Mouse (Mus musculus): ENCODE measurements around the gene Zic4.

Zic4 gene

DNA sequence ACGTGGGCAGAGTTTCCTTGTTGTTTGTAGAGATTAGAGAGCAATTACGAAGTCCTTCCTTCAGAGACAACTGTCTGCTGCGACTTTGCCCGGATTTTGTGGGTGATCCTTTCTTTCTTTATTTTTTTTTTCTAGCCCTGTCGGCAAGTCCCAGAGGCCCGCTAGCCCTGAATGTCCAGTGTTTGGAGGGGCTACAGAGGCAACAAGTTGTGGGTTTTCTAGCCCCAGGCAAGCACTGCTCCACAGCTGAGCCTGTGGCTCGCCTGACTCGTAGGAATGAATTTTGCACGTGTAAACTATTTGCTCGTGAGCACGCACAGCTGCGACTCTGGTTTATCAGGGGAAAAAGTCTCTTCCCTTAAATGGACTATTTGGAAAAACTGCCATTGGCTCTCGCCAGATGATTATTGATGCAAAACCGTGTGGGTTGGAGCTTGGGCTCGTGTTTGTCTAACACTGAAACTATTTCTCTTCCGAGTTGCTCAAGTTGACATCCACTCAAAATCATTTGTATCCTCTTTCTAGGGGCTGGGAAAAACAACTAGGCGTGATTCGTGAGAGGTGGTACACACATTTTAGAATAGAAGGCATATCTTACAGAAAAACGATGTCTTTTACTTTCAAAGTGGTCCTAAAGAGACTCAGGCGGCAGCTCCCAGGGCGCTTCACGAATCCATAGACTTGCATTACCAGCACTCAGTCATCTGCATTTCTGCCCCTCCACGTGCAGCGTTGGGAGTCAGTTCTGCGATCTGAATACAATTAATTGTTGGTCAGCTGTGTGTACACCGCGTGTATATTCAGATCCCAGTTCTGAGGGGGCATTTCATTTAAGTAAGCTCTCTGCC, 42.9 kb downstream of the Zic4 start:
- no peak for DNase-seq

DNA sequence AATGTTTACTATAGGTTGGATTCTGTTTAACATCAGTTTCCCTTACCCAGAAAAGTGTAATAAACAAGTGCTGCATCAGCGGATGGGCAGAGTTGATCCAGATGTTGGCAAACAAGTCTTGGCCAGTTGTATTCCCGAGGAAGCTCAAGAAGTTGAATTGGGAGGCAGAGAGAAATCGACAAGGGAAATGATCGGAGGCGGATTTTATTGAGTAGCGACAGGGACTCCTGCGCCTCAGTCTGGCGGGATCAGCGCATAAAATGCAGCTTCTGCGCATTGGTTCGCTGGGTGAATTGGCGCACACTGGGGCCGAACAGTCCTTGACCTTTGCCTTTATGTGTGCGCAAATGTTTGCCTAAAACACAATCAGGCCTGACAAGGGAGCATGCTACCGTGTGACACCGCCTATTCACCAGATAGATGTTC, 43.6 kb downstream of the Zic4 start:
- DNase-seq: no peak

DNA sequence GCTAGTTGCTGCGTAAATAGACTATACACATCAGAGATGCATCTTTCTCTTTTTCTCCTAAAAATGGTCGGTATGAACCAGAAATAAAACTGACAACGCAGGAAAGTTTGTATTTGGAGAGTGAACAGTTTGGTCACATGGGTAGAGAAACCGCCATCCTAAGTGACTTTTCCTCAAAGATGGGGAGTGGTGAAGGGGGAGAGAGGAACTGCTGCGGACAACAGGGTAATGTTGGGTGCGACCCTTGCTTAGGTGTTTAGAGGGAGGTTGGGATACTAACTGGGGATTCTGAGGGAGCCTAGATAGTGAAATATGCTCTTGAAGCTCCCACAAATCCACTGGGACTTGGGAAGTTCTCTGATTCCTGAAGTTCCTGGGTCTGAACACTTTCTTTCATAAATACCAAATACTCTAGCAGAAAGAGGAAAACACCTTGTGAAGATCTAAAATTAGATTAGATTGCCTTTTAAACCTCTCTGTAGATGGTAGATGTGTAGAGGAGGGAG, 44.1 kb downstream of the Zic4 start:
- no peak for DNase-seq

DNA sequence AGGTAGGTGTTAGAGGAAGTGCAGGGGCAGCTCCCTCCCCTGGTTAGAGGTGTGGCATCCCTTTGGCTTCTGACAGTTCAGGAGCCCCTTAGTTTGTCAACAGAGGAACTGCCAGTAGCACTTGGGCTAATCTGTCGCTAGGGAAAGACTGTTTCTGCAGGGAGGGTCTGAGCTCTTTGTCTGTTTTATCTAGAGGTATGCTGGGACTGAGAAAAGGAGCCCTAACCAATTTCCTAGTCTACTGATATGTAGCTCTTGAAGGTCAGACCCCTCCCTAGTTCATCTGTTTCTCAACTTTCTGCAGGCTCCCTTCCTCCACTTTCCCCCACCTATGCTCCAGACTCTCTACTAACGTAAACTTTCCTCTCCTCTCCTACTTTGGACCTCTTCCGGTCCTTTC, 47.6 kb downstream of the Zic4 start:
- no peak for DNase-seq

DNA sequence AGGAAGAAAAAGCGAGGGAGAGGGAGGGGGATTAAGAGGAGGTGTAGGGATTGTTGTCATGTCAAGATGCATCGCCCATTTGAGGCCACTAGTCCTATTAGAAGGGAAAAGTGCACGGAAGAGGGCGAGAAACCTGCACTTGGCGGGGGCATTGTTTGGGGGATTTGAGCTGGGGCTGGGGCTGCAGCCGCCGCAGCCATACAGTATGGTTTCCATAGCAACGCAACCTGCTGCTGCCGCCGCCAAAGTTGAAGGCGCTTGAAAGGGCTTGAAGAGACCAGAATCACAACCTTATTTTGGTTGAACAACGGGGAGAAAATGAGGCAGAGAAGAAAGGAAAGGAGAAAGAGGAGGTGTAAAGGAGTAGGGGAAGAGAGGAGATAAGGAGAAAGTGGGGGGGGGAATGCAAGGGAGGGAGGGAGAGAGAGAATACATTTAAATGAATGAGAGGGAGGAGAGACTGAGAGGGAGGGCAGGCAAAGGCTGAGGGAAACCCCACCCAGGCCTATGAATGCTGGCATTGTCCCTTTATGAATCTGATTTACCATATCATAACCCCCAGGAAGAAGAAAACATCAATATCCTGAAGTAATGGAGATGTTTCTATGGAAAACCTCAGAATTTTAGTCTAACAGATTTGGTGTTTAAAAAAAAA, 51.9 kb downstream of the Zic4 start:
- DNase-seq: no peak

DNA sequence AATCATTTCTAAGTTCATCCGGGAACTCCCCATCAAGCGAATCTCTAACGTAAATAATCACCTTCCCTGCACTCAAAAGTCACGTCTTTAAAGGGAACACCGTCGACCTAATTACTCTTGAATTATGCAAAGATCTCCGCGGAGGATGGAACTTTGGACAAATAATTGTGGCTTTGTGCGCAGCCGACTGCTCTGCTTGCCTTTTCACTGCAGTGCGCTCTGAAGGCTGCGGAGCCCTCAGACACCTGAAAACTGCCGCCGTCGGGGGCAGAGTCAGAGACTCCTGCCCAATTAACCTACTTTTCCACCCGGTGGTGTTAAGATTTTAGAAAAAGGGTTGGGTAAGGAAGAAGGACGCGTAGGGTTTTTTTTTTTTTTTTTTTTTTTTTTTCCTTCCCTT, 58.2 kb downstream of the Zic4 start:
- no peak for DNase-seq

Data from kidney, adult 18-20 months (tissue).